Mouse (Mus musculus) neural tube, embryonic 15.5 days (tissue): ENCODE results near the gene Mlf2. TPM values are rescaled to one million over a fixed set of nuclear protein-coding genes. Genes with fewer than 3 reads are reported as not detected.
"Not testable (repeated sequence)": the region's sequence is repeated elsewhere in the genome, so short reads cannot be mapped to it uniquely, and the experiment has no call there.

Experiments used
- ATAC-seq: fragments of 200-750 bp; cut with Nextera tagmentation; 2 replicates; pipeline ENCODE4 v1.8.0; 2017; ENCODE audit warnings: mild to moderate bottlenecking, moderate TSS enrichment, moderate library complexity; ENCODE audit not compliant: low FRiP score
- H3K27ac ChIP-seq: fragments of 300-500 bp; sonication (generic); replicated peaks from 2 replicates; pipeline ENCODE4 v1.5.1; 2015; ENCODE audit warnings: mild to moderate bottlenecking, inconsistent platforms
- H3K27me3 ChIP-seq: fragments of 300-500 bp; sonication (generic); replicated peaks from 2 replicates; pipeline ENCODE4 v1.6.1; 2015; ENCODE audit warnings: inconsistent platforms
- H3K36me3 ChIP-seq: fragments of 300-500 bp; sonication (generic); 2 replicates; pipeline ENCODE4 v1.6.1; 2015; ENCODE audit warnings: inconsistent platforms
- H3K4me1 ChIP-seq: fragments of 300-500 bp; sonication (generic); 2 replicates; pipeline ENCODE4 v1.6.1; 2015; ENCODE audit warnings: inconsistent platforms
- H3K4me2 ChIP-seq: fragments of 300-500 bp; sonication (generic); 2 replicates; pipeline ENCODE4 v1.6.1; 2015; ENCODE audit warnings: inconsistent platforms, mild to moderate bottlenecking, moderate library complexity
- H3K4me3 ChIP-seq: fragments of 300-500 bp; sonication (generic); replicated peaks from 2 replicates; pipeline ENCODE4 v1.5.1; 2015; ENCODE audit warnings: mild to moderate bottlenecking, inconsistent platforms
- H3K9ac ChIP-seq: fragments of 300-500 bp; sonication (generic); replicated peaks from 2 replicates; pipeline ENCODE4 v1.6.1; 2015; ENCODE audit warnings: mild to moderate bottlenecking, inconsistent platforms
- H3K9me3 ChIP-seq: fragments of 300-500 bp; sonication (generic); replicated peaks from 2 replicates; pipeline ENCODE4 v1.6.1; 2016; ENCODE audit warnings: inconsistent platforms
- WGBS: fragments of 180-500 bp; shearing (Covaris S2); methylation state at CpG from one replicate; pipeline ENCODE4 v1.1.7; 2015; ENCODE audit warnings: mixed read lengths; 5-methylcytosine and 5-hydroxymethylcytosine counted together
- polyA plus RNA-seq: library from polyadenylated mRNA; unstranded; fragments of >200 nt; fragmentation: Nextera tagmentation; extraction: Ambion mirVana; gene quantifications from 2 replicates; pipeline ENCODE4 v1.2.1, GENCODE M21; 2015

Mlf2 gene
- polyA plus RNA-seq = 543 and 603 TPM in 2 replicates

DNA sequence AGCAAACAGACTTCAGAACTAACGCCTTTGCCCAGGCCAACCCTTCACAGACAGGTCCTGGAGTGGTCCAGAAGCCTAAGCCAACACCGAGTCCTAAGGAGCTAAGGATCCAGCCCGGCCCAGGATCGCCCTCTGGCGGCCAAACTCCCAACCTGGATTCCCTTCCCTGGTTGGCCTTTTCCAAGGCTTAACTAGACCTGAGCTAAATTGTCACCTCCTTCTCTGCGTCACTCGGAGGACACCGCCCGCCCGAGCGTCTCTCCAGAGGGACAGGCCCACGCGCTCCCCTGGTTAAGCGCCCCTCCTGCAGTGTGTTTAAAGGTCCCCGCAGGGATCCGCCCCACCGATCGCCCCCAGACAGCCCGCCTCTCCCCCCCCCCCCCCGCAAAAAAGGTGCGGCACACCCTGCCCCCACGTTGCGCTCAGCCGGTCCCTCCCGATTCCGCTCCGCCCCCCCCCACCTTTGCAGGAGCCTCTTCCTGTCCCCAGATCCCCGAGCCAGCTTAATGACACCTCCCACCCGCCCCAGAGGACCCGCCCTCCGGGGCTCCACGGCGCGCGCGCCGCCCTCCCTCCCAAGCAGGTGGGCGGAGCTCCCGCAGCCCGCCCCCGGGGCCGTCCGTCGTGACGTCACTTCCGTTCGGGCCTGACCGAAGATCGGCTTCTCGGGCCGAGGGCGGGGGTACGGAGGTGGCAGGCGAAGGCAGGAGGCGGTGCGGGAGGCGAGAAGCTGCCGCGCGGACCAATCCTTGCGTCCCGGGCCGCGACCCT, at the start of gene Mlf2:
Mlf2 (plus strand) TSS at position 633 of the 771 bp plus-strand sequence.
- H3K36me3 ChIP-seq = peaks cover 27% of the 10 kb centered on the region
- H3K4me3 ChIP-seq = peak within 1 kb of the TSS; percentile 97
- H3K9me3 ChIP-seq = no peaks in the 10 kb centered on the region
- peak within 1 kb of the TSS; percentile 97 for H3K27ac ChIP-seq
- WGBS = under 1% methylated on average over 52 of the region's 64 CpGs
- H3K4me1 ChIP-seq = peaks cover 36% of the 10 kb centered on the region
- H3K4me2 ChIP-seq = peak within 1 kb of the TSS; percentile 87
- H3K27me3 ChIP-seq = no peaks in the 10 kb centered on the region
- ATAC-seq = peak; percentile 91
- peak within 1 kb of the TSS; percentile 96 for H3K9ac ChIP-seq

- no peaks in the 10 kb centered on the region for H3K9me3 ChIP-seq
- no peak overlapping the region for H3K27ac ChIP-seq
- no peaks in the 10 kb centered on the region for H3K4me1 ChIP-seq
- H3K4me3 ChIP-seq = no peak overlapping the region
- no peaks in the 10 kb centered on the region for H3K27me3 ChIP-seq
- ATAC-seq = no peak
- 94% methylated on average over 9 of the region's 9 CpGs for WGBS
- H3K4me2 ChIP-seq = no peak overlapping the region
- no peak overlapping the region for H3K9ac ChIP-seq
- H3K36me3 ChIP-seq = no peaks in the 10 kb centered on the region
Observed at GRCm38 (mm10) chr6:124881821-124882220, 49.4 kb upstream of the Mlf2 start.

DNA sequence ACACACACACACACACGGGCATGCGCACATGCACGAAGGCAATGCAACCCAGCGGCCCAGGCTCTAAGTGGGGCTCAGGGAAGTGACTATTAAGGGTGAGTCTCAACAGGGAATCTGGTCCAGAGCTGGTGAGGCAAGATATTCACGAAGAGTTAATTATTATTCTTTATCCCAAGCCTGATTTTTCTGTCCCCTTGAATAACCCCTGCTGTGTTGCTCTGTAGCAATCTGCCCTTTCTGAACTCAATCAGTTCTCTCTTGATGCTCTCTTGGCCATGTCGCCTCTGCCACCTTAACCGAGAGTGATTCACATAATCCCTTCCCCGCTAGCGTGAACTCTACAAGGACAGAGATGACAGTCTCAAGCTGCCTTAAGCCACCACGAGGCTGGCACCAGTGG, 47.8 kb upstream of the Mlf2 start:
- Histone ChIP-seq H3K36me3 (no peaks in the 10 kb centered on the region), H3K4me1 (no peaks in the 10 kb centered on the region), H3K9ac (no peak overlapping the region), H3K4me3 (no peak overlapping the region), H3K27ac (no peak overlapping the region), H3K9me3 (no peaks in the 10 kb centered on the region), H3K4me2 (no peak overlapping the region), H3K27me3 (no peaks in the 10 kb centered on the region)
- WGBS = 82% methylated on average over 10 of the region's 10 CpGs
- no peak for ATAC-seq

GRCm38 (mm10) chr6:124884714-124885500, 46.3 kb upstream of the Mlf2 start:
- 65% methylated on average over 10 of the region's 10 CpGs for WGBS
- Histone ChIP-seq H3K36me3 (no peaks in the 10 kb centered on the region), H3K9ac (no peak overlapping the region), H3K9me3 (no peaks in the 10 kb centered on the region), H3K4me3 (no peak overlapping the region), H3K4me2 (no peak overlapping the region), H3K4me1 (no peaks in the 10 kb centered on the region), H3K27ac (no peak overlapping the region), H3K27me3 (no peaks in the 10 kb centered on the region)
- ATAC-seq = no peak

GRCm38 (mm10) chr6:124885956-124886381, 45.2 kb upstream of the Mlf2 start:
- Histone ChIP-seq H3K9me3 (no peaks in the 10 kb centered on the region), H3K9ac (no peak overlapping the region), H3K27ac (no peak overlapping the region), H3K4me3 (no peak overlapping the region), H3K4me2 (no peak overlapping the region), H3K27me3 (no peaks in the 10 kb centered on the region), H3K4me1 (no peaks in the 10 kb centered on the region), H3K36me3 (no peaks in the 10 kb centered on the region)
- 89% methylated on average over 8 of the region's 8 CpGs for WGBS
- ATAC-seq = no peak

- Histone ChIP-seq H3K9ac (no peak within 1 kb of the TSS), H3K27me3 (no peaks in the 10 kb centered on the region), H3K27ac (no peak within 1 kb of the TSS), H3K4me2 (no peak within 1 kb of the TSS), H3K4me1 (no peaks in the 10 kb centered on the region), H3K4me3 (no peak within 1 kb of the TSS), H3K36me3 (no peaks in the 10 kb centered on the region), H3K9me3 (no peaks in the 10 kb centered on the region)
- 90% methylated on average over 9 of the region's 9 CpGs for WGBS
- no peak for ATAC-seq
Observed at GRCm38 (mm10) chr6:124887986-124888385, 43.2 kb upstream of the Mlf2 start, which contains the start of gene Cd4. TSS of gene Cd4 (minus strand) at chr6:124888221.

GRCm38 (mm10) chr6:124888555-124889125, 42.5 kb upstream of the Mlf2 start:
- Histone ChIP-seq H3K4me2 (no peak overlapping the region), H3K27ac (no peak overlapping the region), H3K36me3 (no peaks in the 10 kb centered on the region), H3K27me3 (no peaks in the 10 kb centered on the region), H3K9me3 (no peaks in the 10 kb centered on the region), H3K4me3 (no peak overlapping the region), H3K4me1 (no peaks in the 10 kb centered on the region), H3K9ac (no peak overlapping the region)
- ATAC-seq = no peak
- WGBS = 89% methylated on average over 6 of the region's 6 CpGs

DNA sequence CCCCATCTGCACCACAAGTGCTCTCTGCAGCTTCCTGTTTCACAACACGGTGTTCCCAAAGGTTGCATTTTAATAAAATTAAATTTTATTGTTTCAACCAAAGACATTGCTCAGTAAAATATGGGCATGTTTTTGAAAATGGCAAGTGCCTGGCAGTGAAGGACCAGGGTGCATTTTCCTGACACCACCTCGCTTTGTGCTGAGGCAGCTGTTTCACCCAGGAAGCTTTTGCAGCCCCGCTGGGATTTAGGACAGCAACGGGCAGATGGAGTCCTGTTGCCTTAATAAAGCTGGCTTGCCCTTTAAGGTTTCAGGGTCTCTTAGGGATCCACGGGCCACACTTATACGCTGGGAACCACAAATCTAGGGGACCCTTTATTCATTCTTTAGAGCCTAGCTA, 40.2 kb upstream of the Mlf2 start:
- no peaks in the 10 kb centered on the region for H3K4me1 ChIP-seq
- H3K9ac ChIP-seq = no peak overlapping the region
- H3K4me2 ChIP-seq = no peak overlapping the region
- no peak for ATAC-seq
- no peaks in the 10 kb centered on the region for H3K36me3 ChIP-seq
- WGBS = 42% methylated on average over 6 of the region's 6 CpGs
- no peaks in the 10 kb centered on the region for H3K9me3 ChIP-seq
- no peak overlapping the region for H3K27ac ChIP-seq
- no peak overlapping the region for H3K4me3 ChIP-seq
- no peaks in the 10 kb centered on the region for H3K27me3 ChIP-seq

DNA sequence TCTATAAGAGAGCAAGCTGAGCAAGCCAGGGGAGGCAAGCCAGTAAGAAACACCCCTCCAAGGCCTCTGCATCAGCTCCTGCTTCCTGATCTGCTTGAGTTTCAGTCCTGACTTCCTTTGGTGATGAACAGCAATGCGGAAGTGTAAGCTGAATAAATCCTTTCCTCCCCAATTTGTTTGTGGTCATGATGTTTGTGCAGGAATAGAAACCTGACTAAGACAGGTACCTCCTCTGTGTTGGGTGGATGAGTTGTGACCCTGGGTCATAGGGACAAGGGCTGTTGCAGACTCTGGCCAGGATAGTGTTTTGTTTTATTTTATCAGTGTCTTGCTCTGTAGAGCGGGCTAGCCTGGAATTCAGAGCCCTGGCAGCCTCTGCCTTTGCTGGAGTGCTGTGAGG, 37.1 kb upstream of the Mlf2 start:
- H3K27ac ChIP-seq, H3K27me3 ChIP-seq, H3K36me3 ChIP-seq, H3K4me3 ChIP-seq, H3K4me1 ChIP-seq, H3K9ac ChIP-seq, H3K9me3 ChIP-seq, ATAC-seq, H3K4me2 ChIP-seq: not testable (repeated sequence)
- 88% methylated on average over 2 of the region's 2 CpGs for WGBS

GRCm38 (mm10) chr6:124898359-124898758, 32.8 kb upstream of the Mlf2 start:
- Histone ChIP-seq H3K9ac (no peak overlapping the region), H3K27me3 (no peaks in the 10 kb centered on the region), H3K27ac (no peak overlapping the region), H3K9me3 (no peaks in the 10 kb centered on the region), H3K36me3 (no peaks in the 10 kb centered on the region), H3K4me2 (no peak overlapping the region), H3K4me1 (peaks cover 6% of the 10 kb centered on the region; the same call in 1 of the 2 replicates), H3K4me3 (no peak overlapping the region)
- no peak for ATAC-seq
- WGBS = 37% methylated on average over 3 of the region's 3 CpGs

DNA sequence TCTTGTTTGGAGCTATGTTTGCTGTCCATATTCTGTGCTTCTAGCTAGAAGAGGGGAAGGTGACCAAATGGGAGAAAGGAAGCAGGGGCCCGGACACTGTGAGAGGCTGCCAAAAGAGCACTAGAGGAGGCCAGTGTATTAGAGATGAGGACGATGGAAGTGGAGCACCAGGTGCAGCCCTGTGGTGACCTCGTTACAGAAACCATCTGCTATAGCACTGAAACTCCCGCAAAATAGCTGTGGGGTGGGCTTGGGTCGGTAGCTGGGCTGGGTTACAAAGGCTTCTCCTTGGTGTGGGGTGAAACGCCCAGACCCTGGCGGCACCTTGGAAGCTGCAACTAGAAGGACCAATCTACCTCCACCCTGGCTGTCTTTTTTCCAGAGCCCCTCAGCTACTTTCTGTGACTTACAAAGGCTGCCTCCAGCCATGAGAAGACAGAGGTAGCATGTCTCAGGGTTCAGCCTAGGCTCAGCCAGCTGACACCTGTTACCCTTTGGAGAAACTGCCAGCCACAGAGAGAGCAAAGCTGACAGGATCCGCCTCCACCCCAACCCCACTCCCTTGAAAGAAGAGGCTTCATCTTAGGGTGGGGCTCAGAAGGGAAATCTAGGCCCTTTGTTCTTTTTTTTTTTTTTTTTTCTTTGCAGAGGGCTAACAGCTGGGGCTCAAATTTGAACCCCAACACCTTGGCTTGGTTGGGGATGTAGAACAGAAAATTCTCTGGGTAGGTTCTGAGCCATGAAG, 31.0 kb upstream of the Mlf2 start:
- H3K9ac ChIP-seq = no peak overlapping the region
- H3K27ac ChIP-seq = no peak overlapping the region
- no peak overlapping the region for H3K4me3 ChIP-seq
- no peaks in the 10 kb centered on the region for H3K36me3 ChIP-seq
- H3K27me3 ChIP-seq = no peaks in the 10 kb centered on the region
- H3K9me3 ChIP-seq = no peaks in the 10 kb centered on the region
- 50% methylated on average over 8 of the region's 8 CpGs for WGBS
- ATAC-seq = no peak
- peaks cover 18% of the 10 kb centered on the region for H3K4me1 ChIP-seq
- H3K4me2 ChIP-seq = no peak overlapping the region
